Mouse (Mus musculus): Measurements from ENCODE around the gene B3gnt2. TPM values are rescaled to one million over a fixed set of nuclear protein-coding genes. Genes with fewer than 3 reads are reported as not detected.
A peak's percentile ranks its signal among the peaks of the same experiment; 100 is the strongest.

B3gnt2 gene
- polyA plus RNA-seq, 1 experiment from 2014 or later: 20.4 TPM

- Histone ChIP-seq H3K4me3 (ENCODE audit: low read depth, low read length) (peak overlapping the region; percentile 87), H3K27ac (ENCODE audit: low read length) (peak overlapping the region; percentile 98), H3K27me3 (replicated peaks; ENCODE audit: insufficient read depth, low read length) (no peaks in the 10 kb centered on the region), H3K9ac (replicated peaks; ENCODE audit: low read depth) (peak overlapping the region; percentile 85), H3K4me2 (replicated peaks; ENCODE audit: low read depth, low read length) (peak overlapping the region; percentile 87), H3K4me1 (ENCODE audit: insufficient read depth, low read depth, low read length) (0 out of 2 replicates have a peak, but pooled peaks cover 6% of the 10 kb centered on the region), H3K36me3 (ENCODE audit: insufficient read depth, low read length) (no peaks in the 10 kb centered on the region), H3K9me3 (ENCODE audit: low read length) (no peaks in the 10 kb centered on the region)
- ATAC-seq (peak; percentile 36), DNase-seq (ENCODE audit: low spot score) (peak; percentile 58)
- 3% methylated on average over 48 of the region's 50 CpGs for WGBS
- TF ChIP-seq CTCF (IDR thresholded peaks at IDR 0.05): peak; percentile 21; the same call in 1 of the 2 replicates
- no peak for TF ChIP-seq EP300 (IDR thresholded peaks at IDR 0.05)
Observed at GRCm38 (mm10) chr11:22858441-22859300, 2.1 kb downstream of the B3gnt2 start.

DNA sequence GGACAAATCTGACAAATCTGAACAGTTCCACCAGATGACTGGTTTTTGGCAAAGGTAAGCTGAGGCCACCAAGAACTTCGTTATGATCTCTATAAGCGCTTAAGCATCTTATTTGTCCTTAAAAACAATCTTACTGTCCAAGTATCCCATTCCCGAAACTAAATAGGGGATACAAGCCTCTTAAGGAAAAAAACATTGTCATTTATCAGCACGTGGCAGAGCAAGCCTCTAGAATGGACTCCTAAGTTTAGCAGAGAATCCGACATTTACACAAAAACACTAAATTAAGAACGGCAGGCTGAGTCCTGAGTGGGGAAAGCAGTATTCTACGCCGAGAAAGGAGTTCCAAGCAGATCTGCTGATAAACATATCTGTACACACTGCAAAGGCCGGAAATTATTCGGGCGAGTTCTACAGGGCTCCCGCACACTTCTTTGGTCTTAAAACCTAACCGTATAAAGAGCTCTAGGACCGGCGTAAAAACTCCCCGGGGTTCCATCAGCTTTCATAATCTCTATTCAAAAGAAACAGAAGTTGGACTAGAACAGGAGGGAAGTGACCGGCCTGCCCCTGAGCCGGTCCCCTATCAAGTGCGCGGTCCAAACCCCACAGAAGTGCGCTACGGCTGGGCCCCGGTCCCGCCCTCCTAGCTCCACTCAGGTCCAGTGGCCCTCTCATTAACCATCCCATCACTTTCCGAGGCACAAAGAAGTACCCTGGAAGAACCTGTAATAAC, 2.9 kb downstream of the B3gnt2 start:
- WGBS: 15% methylated on average over 25 of the region's 25 CpGs
- peak overlapping the region; percentile 87 for H3K4me3 ChIP-seq (ENCODE audit: low read depth, low read length)
- peaks cover 11% of the 10 kb centered on the region; the same call in 1 of the 2 replicates for H3K4me1 ChIP-seq (ENCODE audit: insufficient read depth, low read depth, low read length)
- H3K4me2 ChIP-seq (replicated peaks; ENCODE audit: low read depth, low read length): peak overlapping the region; percentile 87
- H3K36me3 ChIP-seq (ENCODE audit: insufficient read depth, low read length): no peaks in the 10 kb centered on the region
- no peaks in the 10 kb centered on the region for H3K27me3 ChIP-seq (replicated peaks; ENCODE audit: insufficient read depth, low read length)
- ATAC-seq (no peak), DNase-seq (ENCODE audit: low spot score) (no peak)
- H3K27ac ChIP-seq (ENCODE audit: low read length): peak overlapping the region; percentile 98
- H3K9ac ChIP-seq (replicated peaks; ENCODE audit: low read depth): peak overlapping the region; percentile 85
- TF ChIP-seq EP300 (IDR thresholded peaks at IDR 0.05) (no peak), CTCF (IDR thresholded peaks at IDR 0.05) (no peak)
- no peaks in the 10 kb centered on the region for H3K9me3 ChIP-seq (ENCODE audit: low read length)

DNA sequence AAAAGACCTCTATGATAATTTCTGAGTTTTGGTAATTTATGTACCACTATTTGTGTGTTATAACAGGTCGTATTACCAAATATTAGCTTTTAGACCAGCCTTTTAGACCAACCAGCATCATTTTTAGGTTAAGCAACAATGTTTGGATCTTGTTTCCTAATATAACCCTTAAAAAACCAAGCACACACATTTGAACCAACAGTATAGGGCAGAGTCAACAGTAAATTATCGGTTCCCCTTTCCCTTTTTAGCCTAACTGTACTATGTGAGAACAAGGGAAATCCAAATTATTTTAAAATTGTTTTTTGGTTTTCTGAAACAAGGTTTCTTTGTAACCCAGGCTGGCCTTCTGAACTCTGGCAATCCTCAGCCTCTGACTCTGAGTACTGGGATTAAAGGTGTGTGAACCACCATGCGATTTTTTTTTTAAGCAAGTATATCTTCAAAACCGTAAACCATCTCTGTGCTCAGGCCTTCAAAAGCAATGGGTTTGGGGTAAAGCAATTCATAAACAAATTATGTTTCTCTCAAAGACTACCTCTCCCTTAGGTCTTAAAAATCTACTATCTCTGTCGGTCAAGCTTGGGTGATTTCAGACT, 3.6 kb downstream of the B3gnt2 start:
- no peak for TF ChIP-seq CTCF (IDR thresholded peaks at IDR 0.05)
- TF ChIP-seq EP300 (IDR thresholded peaks at IDR 0.05): no peak
- 0 out of 2 replicates have a peak overlapping the region, but pooled peaks have one; percentile 98 for H3K27ac ChIP-seq (ENCODE audit: low read length)
- no peak for DNase-seq (ENCODE audit: low spot score)
- no peaks in the 10 kb centered on the region for H3K27me3 ChIP-seq (replicated peaks; ENCODE audit: insufficient read depth, low read length)
- H3K4me3 ChIP-seq (ENCODE audit: low read depth, low read length): peak overlapping the region; percentile 87
- WGBS: 75% methylated on average over 5 of the region's 5 CpGs
- no peak for ATAC-seq
- H3K4me2 ChIP-seq (replicated peaks; ENCODE audit: low read depth, low read length): peak overlapping the region; percentile 87
- H3K9ac ChIP-seq (replicated peaks; ENCODE audit: low read depth): no peak overlapping the region
- peaks cover 16% of the 10 kb centered on the region; the same call in 1 of the 2 replicates for H3K4me1 ChIP-seq (ENCODE audit: insufficient read depth, low read depth, low read length)
- no peaks in the 10 kb centered on the region for H3K9me3 ChIP-seq (ENCODE audit: low read length)
- H3K36me3 ChIP-seq (ENCODE audit: insufficient read depth, low read length): no peaks in the 10 kb centered on the region

- Histone ChIP-seq H3K9ac (replicated peaks; ENCODE audit: low read depth) (no peak overlapping the region), H3K27me3 (replicated peaks; ENCODE audit: insufficient read depth, low read length) (no peaks in the 10 kb centered on the region), H3K9me3 (ENCODE audit: low read length) (no peaks in the 10 kb centered on the region), H3K36me3 (ENCODE audit: insufficient read depth, low read length) (no peaks in the 10 kb centered on the region), H3K4me1 (ENCODE audit: insufficient read depth, low read depth, low read length) (peaks cover 16% of the 10 kb centered on the region; the same call in 1 of the 2 replicates), H3K27ac (ENCODE audit: low read length) (no peak overlapping the region), H3K4me3 (ENCODE audit: low read depth, low read length) (no peak overlapping the region), H3K4me2 (replicated peaks; ENCODE audit: low read depth, low read length) (no peak overlapping the region)
- peak; percentile 69 for DNase-seq (ENCODE audit: low spot score)
- WGBS: 44% methylated on average over 3 of the region's 3 CpGs
- ATAC-seq: no peak
- TF ChIP-seq CTCF (IDR thresholded peaks at IDR 0.05) (no peak), EP300 (IDR thresholded peaks at IDR 0.05) (0 out of 2 replicates have a peak, but pooled peaks have one; percentile 23)
Observed at GRCm38 (mm10) chr11:22856371-22856965, 4.3 kb downstream of the B3gnt2 start.

DNA sequence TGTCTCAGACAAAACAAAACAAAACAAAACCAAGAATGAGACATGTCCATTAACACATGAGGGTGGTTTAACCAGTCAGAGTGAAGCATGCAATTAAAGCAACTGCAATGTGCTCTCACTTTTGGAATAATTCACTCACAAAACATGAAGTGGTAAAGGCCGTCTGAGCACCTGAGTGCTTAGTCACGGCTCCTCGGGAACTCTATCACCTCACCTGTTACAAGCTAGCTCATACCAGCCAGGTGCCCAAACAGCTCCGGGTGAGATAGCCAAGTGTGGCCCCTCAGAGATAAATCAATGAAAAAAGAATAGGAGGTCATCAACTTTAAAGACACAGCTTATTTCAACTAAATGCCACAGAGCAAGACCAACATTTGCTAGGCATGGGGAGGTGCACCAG, 6.2 kb downstream of the B3gnt2 start:
- Histone ChIP-seq H3K27me3 (replicated peaks; ENCODE audit: insufficient read depth, low read length) (no peaks in the 10 kb centered on the region), H3K9ac (replicated peaks; ENCODE audit: low read depth) (no peak overlapping the region), H3K4me2 (replicated peaks; ENCODE audit: low read depth, low read length) (no peak overlapping the region), H3K4me3 (ENCODE audit: low read depth, low read length) (no peak overlapping the region), H3K4me1 (ENCODE audit: insufficient read depth, low read depth, low read length) (peaks cover 30% of the 10 kb centered on the region), H3K36me3 (ENCODE audit: insufficient read depth, low read length) (no peaks in the 10 kb centered on the region), H3K9me3 (ENCODE audit: low read length) (no peaks in the 10 kb centered on the region), H3K27ac (ENCODE audit: low read length) (no peak overlapping the region)
- DNase-seq (ENCODE audit: low spot score): no peak
- TF ChIP-seq CTCF (IDR thresholded peaks at IDR 0.05): no peak
- no peak for TF ChIP-seq EP300 (IDR thresholded peaks at IDR 0.05)
- WGBS: 55% methylated on average over 4 of the region's 4 CpGs
- no peak for ATAC-seq
